ENCODE assay signal across 8 mouse cellular contexts in genomic region chr3:95739353-95740104, GRCm38 (mm10). TPM values are rescaled to one million over a fixed set of nuclear protein-coding genes. Genes with fewer than 3 reads are reported as not detected.
DNase-seq lines count a peak whose midpoint lies in the region; ATAC-seq and TF ChIP-seq lines count a peak whose summit lies in the region.

Ecm1 (minus strand) TSS chr3:95739569.

- no peaks in the 10 kb centered on the region for H3K27me3 ChIP-seq in hindbrain, embryonic 12.5 days

- no peak within 1 kb of the TSS for H3K4me2 ChIP-seq in hindbrain, embryonic 12.5 days (replicated peaks)

- DNase-seq in T-cell, adult 2 months (ENCODE audit: low spot score): peak; percentile 63
- DNase-seq in gastrocnemius, adult 18-20 months (ENCODE audit: low spot score): peak; percentile 64
- DNase-seq in left cerebral cortex, adult 2 months (ENCODE audit: extremely low spot score in 1 of 2, low spot score in 2 of 2): peak; percentile 52 to 55
- DNase-seq in lung, postnatal 4 days: peak; percentile 66 to 68
- no peak for DNase-seq in thymus, postnatal 0 days (ENCODE audit: low spot score)
- DNase-seq in cerebellum, adult 11-12 months: no peak

- intact Hi-C loops in left cerebral cortex, adult 2 months (cut with DNase I): no loop called here

- 83% methylated on average over 7 of the region's 7 CpGs for WGBS in hindbrain, embryonic 12.5 days

- no peaks in the 10 kb centered on the region for H3K4me1 ChIP-seq in hindbrain, embryonic 12.5 days

- H3K9me3 ChIP-seq in hindbrain, embryonic 12.5 days (replicated peaks): no peaks in the 10 kb centered on the region

- H3K4me3 ChIP-seq in hindbrain, embryonic 12.5 days: no peak within 1 kb of the TSS
- H3K4me3 ChIP-seq in left cerebral cortex, adult 2 months: no peak within 1 kb of the TSS

- peaks cover 74% of the 10 kb centered on the region for H3K36me3 ChIP-seq in hindbrain, embryonic 12.5 days

- no peak for TF ChIP-seq CTCF in left cerebral cortex, adult 2 months (IDR thresholded peaks at IDR 0.05)

- peak; percentile 85 for ATAC-seq in CD4-positive, CD25-positive, alpha-beta regulatory T cell, adult 4 months
- no peak for ATAC-seq in hindbrain, embryonic 12.5 days (ENCODE audit: low FRiP score)

- no peak within 1 kb of the TSS for H3K9ac ChIP-seq in hindbrain, embryonic 12.5 days

- H3K27ac ChIP-seq in hindbrain, embryonic 12.5 days: no peak within 1 kb of the TSS
- peak within 1 kb of the TSS; percentile 59 for H3K27ac ChIP-seq in left cerebral cortex, adult 2 months

RNA-seq across cellular contexts. Expression of gene Ecm1, which starts in this region (rescaled TPM):
- 100 to 1,000 TPM; 203 to 284 TPM for polyA plus RNA-seq in CD4-positive, CD25-positive, alpha-beta regulatory T cell, adult 4 months (2017; shearing (Covaris generic))
- total RNA-seq in gastrocnemius, adult 18-20 months (2021): 10 to 100 TPM; 15.5 to 30.3 TPM
- 12.6 and 13.2 TPM in 2 replicates for polyA plus RNA-seq in hindbrain, embryonic 12.5 days (2016; fragmentation: Nextera tagmentation; extraction: Ambion mirVana)
- total RNA-seq in left cerebral cortex, adult 2 months (2021): 10 to 100 TPM in 1 of 2 experiments, 1 to 10 TPM in 1; 9.2 to 11.3 TPM
- polyA plus RNA-seq in thymus, postnatal 0 days (2015; fragmentation: Nextera tagmentation; extraction: Ambion mirVana): 14.0 and 16.8 TPM in 2 replicates

Comparison
In these comparisons a context has a peak if more than half of its experiments do, and no peak if none do; other contexts are left out.
1. RNA of gene Ecm1 (polyA plus RNA-seq): 203 to 284 TPM in CD4-positive, CD25-positive, alpha-beta regulatory T cell, adult 4 months; 14.0 to 16.8 TPM in thymus, postnatal 0 days and 12.6 to 13.2 TPM in hindbrain, embryonic 12.5 days; every median in the first group is over 10 times any median in the second.
2. DNase-seq: peak in T-cell, adult 2 months (single experiment), gastrocnemius, adult 18-20 months (single experiment), left cerebral cortex, adult 2 months (2 of 2) and lung, postnatal 4 days (2 of 2); none in thymus, postnatal 0 days (single experiment) and cerebellum, adult 11-12 months (single experiment).